Mouse (Mus musculus): ENCODE results near the gene Btg2. TPM values are rescaled to one million over a fixed set of nuclear protein-coding genes. Genes with fewer than 3 reads are reported as not detected.

The Btg2 gene
- total and polyA plus RNA-seq, 3 experiments: 7.2 to 19.7 (median 11.6) TPM

GRCm38 (mm10) chr1:134114730-134115129, 35.8 kb upstream of the Btg2 start:
- H3K27ac ChIP-seq (ENCODE audit: insufficient read depth, low read depth): no peak overlapping the region
- dilution Hi-C loops (cut with MboI; ENCODE audit: extremely low pct_ligation_motif_present, extremely low pct_unique_long_range_greater_than_20kb, low sequenced_read_pairs): no loop called here
- H3K4me1 ChIP-seq (ENCODE audit: control insufficient read depth in 1 of 2, insufficient read depth in 2 of 2): peaks cover 10 to 13% of the 10 kb centered on the region in 2 experiments
- H3K27me3 ChIP-seq (replicated peaks): peaks cover 18% of the 10 kb centered on the region
- no peak overlapping the region for H3K4me3 ChIP-seq (replicated peaks in 1 of 3; ENCODE audit: low read depth in 2 of 3, low read length in 2 of 3, poor library complexity in 1 of 3)
- no peaks in the 10 kb centered on the region for H3K79me2 ChIP-seq (replicated peaks; ENCODE audit: control insufficient read depth, extremely low read depth, insufficient read depth, poor library complexity, severe bottlenecking)
- peaks cover 4% of the 10 kb centered on the region for H3K9me3 ChIP-seq (replicated peaks; ENCODE audit: low read length)
- DNase-seq (ENCODE audit: extremely low read depth): no peak
- TF ChIP-seq CHD1 (IDR thresholded peaks at IDR 0.05; ENCODE audit: low read depth, low read length) (no peak), NELFE (IDR thresholded peaks at IDR 0.05; ENCODE audit: low read depth, low read length) (no peak), ZKSCAN1 (IDR thresholded peaks at IDR 0.05; ENCODE audit: borderline replicate concordance, low read depth, low read length) (no peak), MXI1 (IDR thresholded peaks at IDR 0.05; ENCODE audit: low read depth, low read length) (no peak), ELF1 (IDR thresholded peaks at IDR 0.05; ENCODE audit: low read depth, low read length) (no peak), MAX (IDR thresholded peaks at IDR 0.05; ENCODE audit: low read length) (no peak), ZMIZ1 (IDR thresholded peaks at IDR 0.05; ENCODE audit: low read depth, low read length) (no peak), RCOR1 (conservative IDR thresholded peaks at IDR 0.05; ENCODE audit: low read depth, low read length) (no peak), USF2 (conservative IDR thresholded peaks at IDR 0.05; ENCODE audit: low read depth, low read length) (no peak), MYC (IDR thresholded peaks at IDR 0.05; ENCODE audit: low read depth, low read length) (no peak), MAZ (IDR thresholded peaks at IDR 0.05; ENCODE audit: low read depth, low read length) (no peak), POLR2AphosphoS2 (IDR thresholded peaks at IDR 0.05; ENCODE audit: low read depth, low read length) (no peak)
- no peaks in the 10 kb centered on the region for H3K36me3 ChIP-seq (replicated peaks in 1 of 2; ENCODE audit: control insufficient read depth in 1 of 2, insufficient read depth in 1 of 2, low read length in 1 of 2)
- H3K4me2 ChIP-seq (ENCODE audit: insufficient read depth, low read depth, poor library complexity, severe bottlenecking): no peak overlapping the region
- H3K9ac ChIP-seq (ENCODE audit: insufficient read depth, low read depth): no peak overlapping the region
- in situ Hi-C loops (cut with MboI; ENCODE audit: low pct_ligation_motif_present, low pct_unique_long_range_greater_than_20kb, low sequenced_read_pairs): no loop called here

GRCm38 (mm10) chr1:134114018-134114417, 35.1 kb upstream of the Btg2 start:
- dilution Hi-C loops (cut with MboI; ENCODE audit: extremely low pct_ligation_motif_present, extremely low pct_unique_long_range_greater_than_20kb, low sequenced_read_pairs): no loop called here
- TF ChIP-seq NELFE (IDR thresholded peaks at IDR 0.05; ENCODE audit: low read depth, low read length): no peak
- TF ChIP-seq CHD1 (IDR thresholded peaks at IDR 0.05; ENCODE audit: low read depth, low read length): no peak
- TF ChIP-seq HCFC1 (IDR thresholded peaks at IDR 0.05; ENCODE audit: low read depth, low read length): no peak
- TF ChIP-seq BHLHE40 (IDR thresholded peaks at IDR 0.05; ENCODE audit: low read depth, low read length): peak; percentile 58
- TF ChIP-seq E2F4 (IDR thresholded peaks at IDR 0.05; ENCODE audit: insufficient replicate concordance, low read depth, low read length): no peak

More at GRCm38 (mm10) chr1:134114018-134114417, 35.1 kb upstream of the Btg2 start:
- Histone ChIP-seq H3K9ac (ENCODE audit: insufficient read depth, low read depth) (no peak overlapping the region), H3K36me3 (replicated peaks in 1 of 2; ENCODE audit: control insufficient read depth in 1 of 2, insufficient read depth in 1 of 2, low read length in 1 of 2) (no peaks in the 10 kb centered on the region), H3K27ac (ENCODE audit: insufficient read depth, low read depth) (no peak overlapping the region), H3K79me2 (replicated peaks; ENCODE audit: control insufficient read depth, extremely low read depth, insufficient read depth, poor library complexity, severe bottlenecking) (no peaks in the 10 kb centered on the region), H3K4me3 (replicated peaks in 1 of 3; ENCODE audit: low read depth in 2 of 3, low read length in 2 of 3, poor library complexity in 1 of 3) (no peak overlapping the region), H3K4me1 (ENCODE audit: control insufficient read depth in 1 of 2, insufficient read depth in 2 of 2) (peaks cover 10 to 13% of the 10 kb centered on the region in 2 experiments), H3K9me3 (replicated peaks; ENCODE audit: low read length) (no peaks in the 10 kb centered on the region), H3K4me2 (ENCODE audit: insufficient read depth, low read depth, poor library complexity, severe bottlenecking) (peak overlapping the region; percentile 44; the same call in 1 of the 2 replicates), H3K27me3 (replicated peaks) (peaks cover 18% of the 10 kb centered on the region)
- in situ Hi-C loops (cut with MboI; ENCODE audit: low pct_ligation_motif_present, low pct_unique_long_range_greater_than_20kb, low sequenced_read_pairs): no loop called here
- DNase-seq (ENCODE audit: extremely low read depth): no peak

All from CH12.LX (cell line).